Mouse (Mus musculus): ENCODE data around the gene Vamp9.
A peak's percentile ranks its signal among the peaks of the same experiment; 100 is the strongest.

The Vamp9 gene

GRCm38 (mm10) chr5:99906181-99906956 is at the start of gene Vamp9:
Vamp9 (plus strand) TSS chr5:99906254.
- peak; percentile 14 for DNase-seq (ENCODE audit: extremely low read depth, low read depth, low spot score)

GRCm38 (mm10) chr5:99857106-99857637 is 48.9 kb upstream of the Vamp9 start:
- no peak for DNase-seq (ENCODE audit: extremely low read depth, low read depth, low spot score)

- DNase-seq (ENCODE audit: extremely low read depth, low read depth, low spot score): no peak
These were observed 46.2 kb upstream of the Vamp9 start for GRCm38 (mm10) chr5:99859637-99860433.

DNA sequence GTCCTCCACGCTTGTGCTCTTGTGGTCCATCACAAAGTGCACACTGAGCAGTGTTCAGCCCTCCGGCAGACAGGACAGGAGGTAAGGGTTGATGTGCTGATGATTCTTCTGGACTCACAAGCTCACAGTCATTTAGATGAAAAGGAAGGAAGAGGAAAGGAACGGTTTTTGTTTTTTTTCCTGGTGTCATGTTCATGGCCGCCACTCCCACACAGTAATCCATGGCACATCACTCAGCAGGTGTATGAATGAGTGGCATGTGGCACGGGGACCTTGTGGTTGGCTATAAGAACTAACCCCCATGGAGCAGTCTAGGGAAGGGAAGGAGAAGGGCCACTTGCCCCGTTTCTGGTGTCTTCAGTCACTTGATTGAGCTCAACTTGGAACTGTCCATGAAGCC is 44.2 kb upstream of the Vamp9 start:
- DNase-seq (ENCODE audit: extremely low read depth, low read depth, low spot score): no peak

DNA sequence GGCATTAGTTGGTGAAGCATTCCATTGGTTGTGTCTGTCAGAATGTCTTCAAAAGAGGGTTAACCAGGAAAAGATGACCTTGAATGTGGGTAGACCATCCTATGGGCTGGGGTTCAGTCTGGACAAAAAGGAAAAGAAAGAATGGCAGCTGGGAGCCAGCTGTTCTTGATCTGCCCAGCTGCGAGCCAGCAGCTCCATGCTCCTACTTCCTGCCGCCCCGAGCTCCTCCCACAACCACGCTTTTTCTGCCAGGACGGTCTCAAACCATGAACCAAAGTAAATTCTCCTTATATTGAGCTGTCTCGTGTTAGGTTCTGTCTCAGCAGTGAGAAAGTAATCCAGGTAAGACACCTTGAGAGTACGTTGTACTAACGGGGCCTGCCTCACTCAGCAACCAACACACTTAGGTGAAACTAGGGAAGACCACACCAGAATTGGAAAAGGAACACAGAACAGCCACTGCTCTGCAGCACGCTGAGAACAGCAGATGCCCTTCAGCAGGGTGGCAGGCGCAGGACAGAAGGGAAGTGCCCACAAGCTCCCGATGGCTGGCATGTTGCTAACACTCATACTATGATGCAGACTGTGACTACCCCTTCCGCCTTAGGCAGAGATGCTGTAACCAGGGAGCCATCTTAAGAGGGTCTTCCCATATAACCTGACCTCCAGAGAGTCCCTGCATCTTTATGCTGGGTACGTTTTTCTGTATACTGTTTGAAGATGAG is 42.2 kb upstream of the Vamp9 start:
- DNase-seq (ENCODE audit: extremely low read depth, low read depth, low spot score): no peak

GRCm38 (mm10) chr5:99865779-99866178 is 40.3 kb upstream of the Vamp9 start:
- no peak for DNase-seq (ENCODE audit: extremely low read depth, low read depth, low spot score)

DNA sequence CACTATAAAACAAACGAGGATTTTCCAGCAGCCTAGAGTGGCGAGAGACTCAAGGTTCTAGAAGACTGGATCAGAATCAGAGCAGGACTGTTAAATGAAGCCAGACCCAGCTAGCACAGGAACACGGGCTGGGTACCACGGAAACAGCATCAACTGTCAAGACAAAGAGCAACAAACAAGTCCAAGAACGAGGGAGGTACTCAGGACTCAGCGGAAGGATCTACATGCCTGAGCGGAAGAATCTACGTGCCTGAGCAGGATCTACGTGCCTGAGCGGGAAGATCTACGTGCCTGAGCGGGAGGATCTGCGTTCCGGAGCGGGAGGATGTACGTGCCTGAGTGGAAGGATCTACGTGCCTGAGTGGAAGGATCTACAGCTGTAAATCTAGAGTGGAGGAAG is 37.8 kb upstream of the Vamp9 start:
- DNase-seq (ENCODE audit: extremely low read depth, low read depth, low spot score): no peak

GRCm38 (mm10) chr5:99868923-99869322 is 37.1 kb upstream of the Vamp9 start:
- DNase-seq (ENCODE audit: extremely low read depth, low read depth, low spot score): no peak

- DNase-seq (ENCODE audit: extremely low read depth, low read depth, low spot score): no peak
These were observed 28.5 kb upstream of the Vamp9 start for GRCm38 (mm10) chr5:99877565-99877964.

DNA sequence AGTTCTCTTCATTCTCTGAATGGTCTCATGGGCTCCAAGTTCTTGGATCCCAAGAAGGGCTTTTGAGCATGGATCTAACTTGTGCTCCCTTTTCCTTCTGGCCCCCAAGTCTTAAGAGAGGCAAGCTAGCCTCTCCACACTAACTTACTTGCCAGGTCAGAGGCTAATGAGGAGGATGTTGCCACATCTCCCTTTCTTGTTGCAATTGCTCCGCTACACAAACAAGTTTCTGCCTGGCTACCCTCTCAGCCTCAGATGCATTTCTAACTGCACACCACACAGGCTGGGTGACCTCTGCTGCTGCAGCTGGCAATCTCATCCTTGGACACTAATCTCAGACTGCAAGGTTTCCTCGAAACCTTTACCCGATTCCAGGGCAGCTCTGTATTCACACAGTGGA is 23.6 kb upstream of the Vamp9 start:
- DNase-seq (ENCODE audit: extremely low read depth, low read depth, low spot score): no peak

DNA sequence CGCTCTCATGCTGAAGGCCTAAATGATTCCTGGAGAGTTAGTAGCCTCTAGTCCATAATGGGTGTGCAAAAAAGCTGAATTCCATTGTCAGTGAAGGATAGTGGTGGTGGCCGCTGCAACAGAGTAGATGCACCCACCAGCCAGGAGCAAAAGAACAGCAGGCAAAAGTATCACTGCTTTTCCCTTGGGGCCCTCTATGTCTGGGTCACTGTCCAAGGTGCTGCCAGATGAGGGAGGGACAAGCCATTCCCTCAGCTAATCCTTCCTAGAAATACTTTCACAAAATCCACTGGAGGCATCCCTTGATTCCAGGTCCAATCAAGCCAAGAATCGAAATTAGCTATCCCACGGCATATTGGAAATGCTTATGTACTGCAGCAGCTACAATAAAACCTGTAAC is 22.0 kb upstream of the Vamp9 start:
- no peak for DNase-seq (ENCODE audit: extremely low read depth, low read depth, low spot score)

- no peak for DNase-seq (ENCODE audit: extremely low read depth, low read depth, low spot score)
These were observed 18.9 kb upstream of the Vamp9 start for GRCm38 (mm10) chr5:99887133-99887532.

GRCm38 (mm10) chr5:99891516-99892441 is 14.3 kb upstream of the Vamp9 start:
- no peak for DNase-seq (ENCODE audit: extremely low read depth, low read depth, low spot score)

- DNase-seq (ENCODE audit: extremely low read depth, low read depth, low spot score): no peak
These were observed 6.0 kb upstream of the Vamp9 start for GRCm38 (mm10) chr5:99900041-99900440.

DNA sequence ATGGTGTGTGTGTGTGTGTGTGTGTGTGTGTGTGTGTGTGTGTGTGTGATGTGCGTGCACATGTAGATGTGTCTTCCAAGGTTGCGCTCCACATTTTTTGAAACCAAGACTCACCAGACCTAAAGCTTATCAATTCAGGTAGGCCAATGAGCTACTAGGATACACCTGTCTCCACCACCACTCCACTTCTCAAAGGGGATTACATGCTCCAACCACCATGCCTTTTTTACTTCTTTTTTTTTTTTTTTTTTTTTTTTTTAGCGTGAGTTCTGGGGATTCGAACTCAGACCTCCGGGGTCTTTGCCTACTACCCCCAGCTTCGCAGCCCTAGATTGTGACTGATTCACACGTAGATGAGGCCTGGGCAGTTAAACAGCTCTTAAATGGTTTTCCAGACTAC is 323 bp upstream of the Vamp9 start:
- DNase-seq (ENCODE audit: extremely low read depth, low read depth, low spot score): no peak

DNA sequence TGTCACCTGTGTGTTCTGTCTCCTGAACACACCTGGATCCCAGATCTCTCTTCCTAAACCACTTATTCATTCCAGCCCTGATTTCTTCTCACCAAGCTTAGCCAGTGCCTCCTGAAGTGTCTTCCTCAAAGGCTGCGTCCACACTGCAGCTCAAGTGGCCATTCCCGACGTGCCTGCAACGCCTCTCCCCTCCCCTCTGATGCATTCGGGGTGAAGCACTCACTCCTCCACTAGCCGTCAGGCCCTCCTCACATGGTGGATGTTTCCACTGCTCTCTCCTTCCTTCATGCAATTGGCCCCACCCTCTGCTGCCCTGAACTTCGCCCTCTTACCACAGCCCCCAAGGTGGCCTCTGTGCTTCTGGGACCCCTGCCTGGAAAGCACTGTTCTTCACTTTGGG is 9.4 kb downstream of the Vamp9 start:
- DNase-seq (ENCODE audit: extremely low read depth, low read depth, low spot score): no peak

DNA sequence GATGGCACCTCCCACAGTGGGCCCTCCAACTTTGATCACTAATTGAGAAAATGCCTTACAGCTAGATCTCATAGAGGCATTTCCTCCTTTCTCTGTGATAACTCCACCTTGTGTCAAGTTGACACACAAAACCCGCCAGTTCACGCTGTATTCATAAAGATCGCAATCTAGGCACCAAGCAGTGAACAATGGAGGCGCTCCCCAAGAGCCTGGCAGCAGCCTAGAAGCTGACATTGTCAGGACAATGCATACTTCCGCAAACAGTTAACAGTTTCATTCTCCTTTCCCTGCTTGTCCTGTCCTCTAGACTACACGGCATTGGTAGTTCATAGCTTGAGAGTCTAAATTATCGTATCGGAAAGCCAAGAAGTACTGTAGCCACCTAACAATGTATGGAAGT is 16.0 kb downstream of the Vamp9 start:
- no peak for DNase-seq (ENCODE audit: extremely low read depth, low read depth, low spot score)

DNA sequence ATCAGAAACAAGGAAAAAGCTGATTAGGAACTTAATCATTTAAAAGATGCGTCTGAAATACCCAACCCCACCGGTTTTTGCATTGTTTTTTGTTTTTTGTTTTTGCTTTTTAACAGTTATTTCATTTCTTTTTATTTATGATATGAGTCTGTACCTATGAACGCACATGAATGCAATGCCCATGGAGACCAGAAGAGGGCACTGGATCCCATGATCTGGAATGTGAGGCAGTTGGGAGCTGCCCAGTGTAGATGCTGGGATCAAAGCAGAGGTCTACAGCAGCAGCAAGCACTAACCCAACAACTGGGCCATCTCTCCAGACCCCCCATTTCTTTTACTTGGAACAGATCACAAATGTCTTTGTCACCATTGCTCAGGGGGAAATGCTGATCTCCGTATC is 21.9 kb downstream of the Vamp9 start:
- no peak for DNase-seq (ENCODE audit: extremely low read depth, low read depth, low spot score)

DNA sequence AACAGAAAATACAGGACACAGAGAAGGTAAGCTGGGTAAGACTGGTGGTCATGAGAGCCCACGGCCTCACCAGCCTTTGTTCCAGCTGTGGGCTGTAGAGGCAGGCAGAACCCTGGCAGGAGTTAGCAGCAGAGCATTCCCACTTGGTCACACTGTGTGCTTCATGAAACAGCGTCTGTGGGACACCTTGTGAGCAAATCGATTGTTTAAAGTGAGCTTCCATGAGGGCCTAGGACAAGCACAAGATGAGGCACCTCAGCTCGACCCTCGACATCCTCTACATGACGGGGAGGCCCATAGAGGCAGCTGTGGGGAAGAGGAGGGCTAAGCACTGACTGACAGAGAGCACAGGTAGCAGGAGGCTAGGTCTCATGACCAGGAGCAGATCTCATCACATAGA is 25.9 kb downstream of the Vamp9 start:
- no peak for DNase-seq (ENCODE audit: extremely low read depth, low read depth, low spot score)

DNA sequence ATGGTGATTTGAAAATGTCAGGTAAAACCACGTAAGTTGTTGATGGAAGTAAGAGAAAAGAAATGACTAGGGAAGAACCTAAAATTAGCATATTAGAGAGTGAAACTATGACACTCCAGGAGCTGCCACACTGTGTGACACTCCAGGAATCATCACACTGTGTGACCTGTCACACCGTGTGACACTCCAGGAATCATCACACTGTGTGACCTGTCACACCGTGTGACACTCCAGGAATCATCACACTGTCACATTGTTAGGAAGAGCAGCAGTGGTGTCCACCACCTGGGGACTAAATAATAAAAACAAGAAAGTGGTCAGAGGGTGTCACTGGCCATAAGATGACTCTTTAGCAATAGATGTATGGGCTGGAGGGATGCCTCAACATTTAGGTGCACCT is 33.4 kb downstream of the Vamp9 start:
- DNase-seq (ENCODE audit: extremely low read depth, low read depth, low spot score): no peak

Data from fat pad, adult 2 months (tissue).